Mouse (Mus musculus) kidney, embryonic 14.5 days (tissue): ENCODE data around the gene Gtf2ird1. TPM values are rescaled to one million over a fixed set of nuclear protein-coding genes. Genes with fewer than 3 reads are reported as not detected.

ENCODE experiments used
- ATAC-seq: fragments of 200-750 bp; cut with Nextera tagmentation; 2 replicates; pipeline ENCODE4 v1.8.0; 2017; ENCODE audit warnings: moderate number of reproducible peaks, mild to moderate bottlenecking, moderate TSS enrichment, moderate library complexity; ENCODE audit not compliant: low FRiP score, low TSS enrichment
- H3K27ac ChIP-seq: fragments of 300-500 bp; sonication (generic); 2 replicates; pipeline ENCODE4 v1.5.1; 2014; ENCODE audit warnings: low read depth, mild to moderate bottlenecking, low read length, moderate library complexity, mixed read lengths
- H3K27me3 ChIP-seq: fragments of 300-500 bp; sonication (generic); 2 replicates; pipeline ENCODE4 v1.6.1; 2014; ENCODE audit warnings: mild to moderate bottlenecking, low read length; ENCODE audit not compliant: control insufficient read depth, insufficient read depth
- H3K36me3 ChIP-seq: fragments of 300-500 bp; sonication (generic); 2 replicates; pipeline ENCODE4 v1.6.1; 2014; ENCODE audit warnings: low read length, mixed read lengths; ENCODE audit not compliant: control insufficient read depth, insufficient read depth
- H3K4me1 ChIP-seq: fragments of 300-500 bp; sonication (generic); 2 replicates; pipeline ENCODE4 v1.6.1; 2014; ENCODE audit warnings: low read length, mixed read lengths; ENCODE audit not compliant: control insufficient read depth, insufficient read depth
- H3K4me2 ChIP-seq: fragments of 300-500 bp; sonication (generic); replicated peaks from 2 replicates; pipeline ENCODE4 v1.6.1; 2014; ENCODE audit warnings: low read depth, mild to moderate bottlenecking, low read length
- H3K4me3 ChIP-seq: fragments of 300-500 bp; sonication (generic); 2 replicates; pipeline ENCODE4 v1.5.1; 2014; ENCODE audit warnings: mild to moderate bottlenecking, low read length
- H3K9ac ChIP-seq: fragments of 300-500 bp; sonication (generic); 2 replicates; pipeline ENCODE4 v1.6.1; 2014; ENCODE audit warnings: low read depth, mild to moderate bottlenecking, low read length, moderate library complexity
- H3K9me3 ChIP-seq: fragments of 300-500 bp; sonication (generic); 2 replicates; pipeline ENCODE4 v1.6.1; 2016; ENCODE audit warnings: low read length; ENCODE audit not compliant: control insufficient read depth
- WGBS: fragments of 180-500 bp; shearing (Covaris S2); extraction: QIAGEN DNeasy Blood & Tissue Kit; methylation state at CpG from one replicate; pipeline ENCODE4 v1.1.7; 2014; 5-methylcytosine and 5-hydroxymethylcytosine counted together
- polyA plus RNA-seq: library from polyadenylated mRNA; unstranded; fragments of >200 nt; fragmentation: Nextera tagmentation; extraction: Ambion mirVana; gene quantifications from 2 replicates; pipeline ENCODE4 v1.2.1, GENCODE M21; 2014

Gene Gtf2ird1
- polyA plus RNA-seq, 1 experiment from 2014 or later, result 84.8 TPM

DNA sequence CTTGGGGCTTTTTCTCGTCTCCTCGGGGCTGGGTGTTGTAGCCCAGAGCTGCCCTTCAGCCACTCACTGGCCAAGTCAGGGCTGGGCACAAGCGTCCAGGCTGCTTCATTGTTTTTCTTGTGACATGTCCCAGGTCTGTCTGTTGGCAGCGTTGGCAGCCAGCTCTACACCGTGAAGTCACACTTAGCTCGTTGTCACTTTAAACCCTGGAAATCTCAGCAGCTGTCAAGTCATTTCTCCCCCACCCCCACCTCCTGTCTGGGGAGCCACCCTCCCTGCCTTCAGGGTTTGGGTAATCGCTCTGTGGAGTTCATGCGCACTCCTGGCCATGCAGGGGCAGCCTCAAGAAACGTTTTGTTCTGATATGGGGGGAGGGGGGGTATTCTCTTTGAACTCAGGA is 60.0 kb downstream of the Gtf2ird1 start:
- no peak for ATAC-seq
- Histone ChIP-seq H3K9me3 (no peaks in the 10 kb centered on the region), H3K4me2 (no peak overlapping the region), H3K9ac (no peak overlapping the region), H3K27ac (no peak overlapping the region), H3K36me3 (peaks cover 65% of the 10 kb centered on the region), H3K4me3 (no peak overlapping the region), H3K27me3 (no peaks in the 10 kb centered on the region), H3K4me1 (no peaks in the 10 kb centered on the region)
- 73% methylated on average over 9 of the region's 9 CpGs for WGBS

DNA sequence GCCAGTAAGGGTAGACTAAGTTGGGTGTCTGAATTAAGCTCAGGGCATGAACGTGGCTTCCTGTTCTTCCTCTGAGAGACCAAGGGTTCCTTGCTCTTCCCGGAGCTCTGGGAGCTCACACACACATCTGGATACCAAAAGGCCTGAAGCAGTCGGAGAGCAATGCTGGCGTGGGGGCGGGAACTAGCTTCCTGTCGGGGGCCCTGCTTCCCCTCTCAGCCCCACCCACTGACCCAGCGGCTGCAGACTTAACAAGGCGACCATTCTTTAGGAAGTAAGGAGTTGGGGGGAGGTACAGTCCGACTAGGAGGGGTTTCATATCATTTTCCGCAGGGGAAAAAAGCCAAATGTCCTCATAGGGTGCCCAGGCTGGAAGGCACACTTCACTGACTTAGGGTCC is 61.9 kb downstream of the Gtf2ird1 start:
- H3K4me1 ChIP-seq, result no peaks in the 10 kb centered on the region
- H3K4me3 ChIP-seq, result no peak overlapping the region
- WGBS, result 21% methylated on average over 10 of the region's 10 CpGs
- no peaks in the 10 kb centered on the region for H3K9me3 ChIP-seq
- no peak overlapping the region for H3K9ac ChIP-seq
- peaks cover 69% of the 10 kb centered on the region for H3K36me3 ChIP-seq
- ATAC-seq, result peak; percentile 87
- H3K27me3 ChIP-seq, result no peaks in the 10 kb centered on the region
- peak overlapping the region; percentile 66 for H3K27ac ChIP-seq
- H3K4me2 ChIP-seq, result no peak overlapping the region

GRCm38 (mm10) chr5:134393624-134394023 is 62.9 kb downstream of the Gtf2ird1 start:
- ATAC-seq, result peak; percentile 44; the same call in 1 of the 2 replicates

DNA sequence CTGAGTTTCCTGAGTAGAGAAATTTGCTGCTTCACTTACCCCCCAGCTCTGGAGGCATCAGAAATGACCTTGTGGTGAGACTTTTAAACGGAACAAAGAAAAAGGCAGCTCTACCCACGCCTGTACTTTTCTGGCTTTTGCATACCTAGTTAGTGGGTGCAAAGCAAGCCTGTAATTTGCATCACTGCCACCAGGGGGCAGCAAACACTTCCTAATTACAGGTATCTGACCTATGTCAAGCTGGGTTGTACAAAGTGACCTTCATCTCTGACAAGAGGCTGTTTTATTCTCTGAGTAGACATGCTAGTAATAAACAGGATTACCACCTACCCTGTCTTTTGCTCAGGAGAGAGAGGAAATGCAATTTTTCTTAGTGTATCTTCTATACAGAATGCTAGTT is 71.4 kb downstream of the Gtf2ird1 start:
- 76% methylated on average over 2 of the region's 2 CpGs for WGBS
- Histone ChIP-seq H3K9me3 (no peaks in the 10 kb centered on the region), H3K27ac (no peak overlapping the region), H3K4me1 (no peaks in the 10 kb centered on the region), H3K36me3 (peaks cover 90% of the 10 kb centered on the region), H3K4me2 (no peak overlapping the region), H3K27me3 (no peaks in the 10 kb centered on the region), H3K9ac (no peak overlapping the region), H3K4me3 (no peak overlapping the region)
- ATAC-seq, result no peak

More at GRCm38 (mm10) chr5:134393624-134394023, 62.9 kb downstream of the Gtf2ird1 start:
- Histone ChIP-seq H3K36me3 (peaks cover 74% of the 10 kb centered on the region), H3K27me3 (no peaks in the 10 kb centered on the region), H3K4me1 (no peaks in the 10 kb centered on the region), H3K4me2 (no peak overlapping the region), H3K4me3 (no peak overlapping the region), H3K9me3 (no peaks in the 10 kb centered on the region), H3K9ac (no peak overlapping the region), H3K27ac (peak overlapping the region; percentile 66; the same call in 1 of the 2 replicates)
- WGBS, result 75% methylated on average over 6 of the region's 6 CpGs

- Histone ChIP-seq H3K4me3 (no peak overlapping the region), H3K27me3 (no peaks in the 10 kb centered on the region), H3K36me3 (peaks cover 47% of the 10 kb centered on the region), H3K9me3 (no peaks in the 10 kb centered on the region), H3K9ac (no peak overlapping the region), H3K4me2 (no peak overlapping the region), H3K27ac (no peak overlapping the region), H3K4me1 (0 out of 2 replicates have a peak, but pooled peaks cover 4% of the 10 kb centered on the region)
- ATAC-seq, result no peak
- WGBS, result 97% methylated on average over 1 of the region's 1 CpGs
Observed at GRCm38 (mm10) chr5:134375256-134375655, 81.3 kb downstream of the Gtf2ird1 start.

GRCm38 (mm10) chr5:134374546-134374945 is 82.0 kb downstream of the Gtf2ird1 start:
- ATAC-seq, result peak; percentile 50; the same call in 1 of the 2 replicates
- H3K4me1 ChIP-seq, result 0 out of 2 replicates have a peak, but pooled peaks cover 4% of the 10 kb centered on the region
- no peaks in the 10 kb centered on the region for H3K9me3 ChIP-seq
- H3K9ac ChIP-seq, result no peak overlapping the region
- H3K27ac ChIP-seq, result peak overlapping the region; percentile 70; the same call in 1 of the 2 replicates
- H3K36me3 ChIP-seq, result peaks cover 46% of the 10 kb centered on the region
- H3K4me3 ChIP-seq, result no peak overlapping the region; the same call in 1 of the 2 replicates
- H3K27me3 ChIP-seq, result no peaks in the 10 kb centered on the region
- H3K4me2 ChIP-seq, result no peak overlapping the region; the same call in 1 of the 2 replicates

GRCm38 (mm10) chr5:134373912-134374488 is 82.5 kb downstream of the Gtf2ird1 start:
- H3K9me3 ChIP-seq, result no peaks in the 10 kb centered on the region
- peak overlapping the region; percentile 70; the same call in 1 of the 2 replicates for H3K27ac ChIP-seq
- no peak overlapping the region for H3K9ac ChIP-seq
- no peak overlapping the region; the same call in 1 of the 2 replicates for H3K4me3 ChIP-seq
- no peak overlapping the region; the same call in 1 of the 2 replicates for H3K4me2 ChIP-seq
- peaks cover 47% of the 10 kb centered on the region for H3K36me3 ChIP-seq
- H3K27me3 ChIP-seq, result no peaks in the 10 kb centered on the region
- WGBS, result 68% methylated on average over 9 of the region's 9 CpGs
- H3K4me1 ChIP-seq, result 0 out of 2 replicates have a peak, but pooled peaks cover 4% of the 10 kb centered on the region
- ATAC-seq, result no peak

DNA sequence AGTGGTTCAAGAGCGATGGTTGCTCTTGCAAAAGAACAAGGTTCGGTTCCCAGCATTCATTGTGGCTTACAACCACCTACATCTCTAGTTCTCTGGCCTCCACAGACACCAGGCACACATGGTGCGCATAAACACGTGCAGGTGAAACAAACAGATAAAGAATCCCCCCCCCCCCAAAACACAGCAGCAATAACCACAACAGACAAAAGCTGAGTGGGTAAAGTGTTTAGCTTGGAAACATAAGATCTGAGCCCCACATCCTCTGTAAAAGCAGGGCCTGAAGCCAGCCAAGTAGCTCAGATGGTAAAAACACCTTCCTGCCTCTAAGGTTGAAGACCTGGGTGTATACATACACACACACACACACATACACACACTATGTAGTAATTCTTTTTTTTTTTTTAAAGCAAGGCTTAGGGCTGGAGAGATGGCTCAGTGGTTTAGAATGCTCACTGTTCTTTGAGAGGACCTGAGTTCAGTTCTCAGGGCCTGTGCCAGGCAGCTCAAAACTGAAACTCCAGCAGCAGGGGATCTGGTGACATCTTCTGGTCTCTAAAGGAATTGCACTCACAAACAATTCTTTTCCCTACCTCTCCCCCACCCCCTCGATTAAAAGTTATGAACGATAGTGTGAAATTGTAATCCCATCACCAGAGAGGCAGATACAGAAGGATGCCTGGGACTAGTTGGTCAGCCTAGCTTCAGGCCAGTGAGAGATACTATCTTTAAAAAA is 83.4 kb downstream of the Gtf2ird1 start:
- H3K4me1 ChIP-seq, result 0 out of 2 replicates have a peak, but pooled peaks cover 4% of the 10 kb centered on the region
- 92% methylated on average over 6 of the region's 6 CpGs for WGBS
- no peak overlapping the region for H3K4me3 ChIP-seq
- no peak overlapping the region for H3K9ac ChIP-seq
- H3K27me3 ChIP-seq, result no peaks in the 10 kb centered on the region
- H3K9me3 ChIP-seq, result no peaks in the 10 kb centered on the region
- no peak overlapping the region for H3K4me2 ChIP-seq
- H3K36me3 ChIP-seq, result peaks cover 52% of the 10 kb centered on the region
- H3K27ac ChIP-seq, result no peak overlapping the region
- ATAC-seq, result no peak
